Mouse (Mus musculus): ENCODE results near the gene Zfp708. TPM values are rescaled to one million over a fixed set of nuclear protein-coding genes. Genes with fewer than 3 reads are reported as not detected.

Gene Zfp708
- polyA plus RNA-seq (2012; rRNA removed), result not detected in 2 replicates

DNA sequence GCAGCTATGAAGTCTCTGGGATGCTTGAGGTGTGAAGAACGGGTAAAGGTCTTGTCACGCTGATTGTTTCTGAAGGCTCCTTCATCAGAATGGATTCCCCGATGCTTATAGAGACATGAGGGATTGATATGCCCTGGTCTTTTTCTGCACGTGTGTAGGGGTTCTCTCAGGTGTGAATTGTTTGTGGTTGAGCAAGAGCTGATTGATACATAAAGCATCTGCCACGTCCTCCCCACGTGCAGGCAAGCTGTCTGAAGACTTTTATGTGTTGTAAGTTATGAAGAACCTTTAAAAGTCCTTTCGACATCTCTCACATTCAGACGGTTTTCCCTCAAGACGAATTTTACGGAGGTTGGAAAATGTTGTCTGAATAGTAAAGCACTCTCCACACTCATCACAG, at the start of gene Zfp708:
Gene Zfp708 (minus strand): TSS at position 101 of the 400 bp plus-strand sequence.

GRCm38 (mm10) chr13:67121360-67121759, 23.6 kb upstream of the Zfp708 start, which contains the start of gene Zfp759:
TSS of gene Zfp759 (plus strand) at chr13:67121660.

GRCm38 (mm10) chr13:67116163-67116562, 18.4 kb upstream of the Zfp708 start, which contains the start of gene Rslcan18:
TSS of gene Rslcan18 (minus strand) at chr13:67116263.

GRCm38 (mm10) chr13:67108194-67108820, 10.5 kb upstream of the Zfp708 start, which contains the start of gene Gm28557:
TSS of gene Gm28557 (minus strand) at chr13:67108604.

DNA sequence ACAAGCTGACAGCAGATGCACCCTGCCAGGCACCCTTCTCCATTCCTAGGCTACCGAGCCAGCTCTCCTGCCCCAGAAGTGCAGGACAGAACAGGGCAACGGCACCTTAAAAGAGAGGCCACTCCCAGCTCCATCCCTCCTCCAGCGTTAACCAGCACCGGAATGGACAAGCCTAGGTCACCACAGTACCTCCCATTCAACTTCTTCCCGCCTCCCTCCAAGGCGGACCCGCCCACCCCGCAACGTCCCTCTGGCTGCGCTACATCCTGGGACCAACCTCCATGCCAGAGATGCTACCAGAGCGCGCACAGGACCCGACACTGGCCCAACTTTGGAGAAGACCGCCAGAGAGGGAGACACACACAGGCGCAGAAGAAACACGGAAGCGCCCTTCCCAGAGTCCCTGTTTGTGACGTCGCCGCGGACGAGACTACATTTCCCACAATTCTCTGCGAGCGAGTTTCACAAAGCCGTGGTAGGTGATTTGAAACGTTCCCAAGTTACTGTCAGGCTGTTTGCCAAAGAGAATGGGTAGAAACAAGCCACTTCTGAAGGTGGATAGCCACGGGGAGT, 36.9 kb downstream of the Zfp708 start, which contains the start of gene Zfp712:
Gene Zfp712 (minus strand): TSS at position 385 of the 573 bp plus-strand sequence.

Other genes starting within 250 kb of the Zfp708 start
- gene Gm10767, start 193.1 kb downstream of the Zfp708 start, polyA plus RNA-seq (2012; rRNA removed), result 0.61 and 0.99 TPM in 2 replicates
- 0.03 TPM in 1 of 2 replicates, not detected in the other for gene Zfp712, start 36.8 kb downstream of the Zfp708 start, polyA plus RNA-seq (2012; rRNA removed)
- 0.23 and 0.35 TPM in 2 replicates for gene Gm28557, start 10.6 kb upstream of the Zfp708 start, polyA plus RNA-seq (2012; rRNA removed)
- 0.02 TPM in 2 replicates for gene Rslcan18, start 18.3 kb upstream of the Zfp708 start, polyA plus RNA-seq (2012; rRNA removed)
- 0.02 TPM in 1 of 2 replicates, not detected in the other for gene Zfp759, start 23.7 kb upstream of the Zfp708 start, polyA plus RNA-seq (2012; rRNA removed)
- 0.15 and 0.16 TPM in 2 replicates for gene Rsl1, start 75.2 kb upstream of the Zfp708 start, polyA plus RNA-seq (2012; rRNA removed)
- 0.02 TPM in 1 of 2 replicates, not detected in the other for gene Zfp455, start 96.5 kb upstream of the Zfp708 start, polyA plus RNA-seq (2012; rRNA removed)
- 0.04 and 0.17 TPM in 2 replicates for gene Zfp458, start 180.5 kb upstream of the Zfp708 start, polyA plus RNA-seq (2012; rRNA removed)
- gene Zfp457, start 208.5 kb upstream of the Zfp708 start, polyA plus RNA-seq (2012; rRNA removed), result 0.13 and 0.19 TPM in 2 replicates
- gene Zfp595, start 234.6 kb upstream of the Zfp708 start, polyA plus RNA-seq (2012; rRNA removed), result 0.09 TPM in 2 replicates